Mouse (Mus musculus) liver, embryonic 16.5 days (tissue): ENCODE data around the gene Cyp19a1. TPM values are rescaled to one million over a fixed set of nuclear protein-coding genes. Genes with fewer than 3 reads are reported as not detected.

Experiments
- ATAC-seq: fragments of 200-750 bp; cut with Nextera tagmentation; 2 replicates; pipeline ENCODE4 v1.8.0; 2017; ENCODE audit warnings: low read depth, mild to moderate bottlenecking, moderate number of reproducible peaks, moderate library complexity
- H3K27ac ChIP-seq: fragments of 300-500 bp; sonication (generic); 2 replicates; pipeline ENCODE4 v1.5.1; 2014; ENCODE audit warnings: mild to moderate bottlenecking, low read length
- H3K27me3 ChIP-seq: fragments of 300-500 bp; sonication (generic); 2 replicates; pipeline ENCODE4 v1.6.1; 2014; ENCODE audit warnings: low read depth, low read length, mixed read lengths; ENCODE audit not compliant: control insufficient read depth, insufficient read depth
- H3K36me3 ChIP-seq: fragments of 300-500 bp; sonication (generic); 2 replicates; pipeline ENCODE4 v1.6.1; 2014; ENCODE audit warnings: mild to moderate bottlenecking; ENCODE audit not compliant: control insufficient read depth, insufficient read depth
- H3K4me1 ChIP-seq: fragments of 300-500 bp; sonication (generic); 2 replicates; pipeline ENCODE4 v1.6.1; 2014; ENCODE audit warnings: low read depth, low read length, mixed read lengths; ENCODE audit not compliant: control insufficient read depth
- H3K4me2 ChIP-seq: fragments of 300-500 bp; sonication (generic); 2 replicates; pipeline ENCODE4 v1.6.1; 2014; ENCODE audit warnings: low read depth, low read length, mixed read lengths
- H3K4me3 ChIP-seq: fragments of 300-500 bp; sonication (generic); 2 replicates; pipeline ENCODE4 v1.5.1; 2014; ENCODE audit warnings: low read depth, mild to moderate bottlenecking, low read length
- H3K9ac ChIP-seq: fragments of 300-500 bp; sonication (generic); 2 replicates; pipeline ENCODE4 v1.6.1; 2014; ENCODE audit warnings: low read depth, low read length
- H3K9me3 ChIP-seq: fragments of 300-500 bp; sonication (generic); replicated peaks from 2 replicates; pipeline ENCODE4 v1.6.1; 2016; ENCODE audit warnings: low read length; ENCODE audit not compliant: control insufficient read depth
- WGBS: fragments of 180-500 bp; shearing (Covaris S2); extraction: QIAGEN DNeasy Blood & Tissue Kit; methylation state at CpG from one replicate; pipeline ENCODE4 v1.1.7; 2014; ENCODE audit not compliant: insufficient replicate concordance; 5-methylcytosine and 5-hydroxymethylcytosine counted together
- polyA plus RNA-seq: library from polyadenylated mRNA; unstranded; fragments of >200 nt; fragmentation: Nextera tagmentation; extraction: Ambion mirVana; gene quantifications from 2 replicates; pipeline ENCODE4 v1.2.1, GENCODE M21; 2015

Cyp19a1 gene
- polyA plus RNA-seq, 1 experiment from 2014 or later, result not detected

- WGBS, result 45% methylated on average over 1 of the region's 1 CpGs
- Histone ChIP-seq H3K4me1 (no peaks in the 10 kb centered on the region), H3K4me2 (no peak overlapping the region), H3K4me3 (no peak overlapping the region), H3K27me3 (no peaks in the 10 kb centered on the region), H3K36me3 (no peaks in the 10 kb centered on the region), H3K9ac (no peak overlapping the region), H3K27ac (no peak overlapping the region), H3K9me3 (no peaks in the 10 kb centered on the region)
- ATAC-seq, result peak; percentile 32; the same call in 1 of the 2 replicates
Observed at GRCm38 (mm10) chr9:54139191-54139590, 128.7 kb downstream of the Cyp19a1 start.

Other genes starting within 250 kb of the Cyp19a1 start
- 0.13 and 0.15 TPM in 2 replicates for gene Tnfaip8l3, start 199.7 kb downstream of the Cyp19a1 start, polyA plus RNA-seq
- gene Gldn, start 18.4 kb upstream of the Cyp19a1 start, polyA plus RNA-seq, result not detected in 2 replicates
- 0.96 and 1.4 TPM in 2 replicates for gene Dmxl2, start 233.5 kb upstream of the Cyp19a1 start, polyA plus RNA-seq